Mouse (Mus musculus) CH12F3 (cell line): ENCODE measurements around the gene Zbtb17.

Experiments used
- in situ Hi-C: fragments of 300-500 bp; cut with MboI; formaldehyde crosslinking; loops from 2 replicates; pipeline ENCODE4 v1.14.3; 2020; ENCODE audit warnings: low sequenced_read_pairs

Gene Zbtb17

GRCm38 (mm10) chr4:141456193-141456938, 11.9 kb downstream of the Zbtb17 start:
- in situ Hi-C loops = no loop called here

GRCm38 (mm10) chr4:141458236-141458635, 13.8 kb downstream of the Zbtb17 start:
- in situ Hi-C loops = no loop called here

- in situ Hi-C loops = no loop called here
Observed at GRCm38 (mm10) chr4:141458888-141459287, 14.4 kb downstream of the Zbtb17 start.

GRCm38 (mm10) chr4:141459766-141460165, 15.3 kb downstream of the Zbtb17 start:
- in situ Hi-C loops = no loop called here

- in situ Hi-C loops = no loop called here
Observed at GRCm38 (mm10) chr4:141460481-141460880, 16.0 kb downstream of the Zbtb17 start.

- in situ Hi-C loops = no loop called here
Observed at GRCm38 (mm10) chr4:141461088-141461487, 16.6 kb downstream of the Zbtb17 start.

- in situ Hi-C loops = no loop called here
Observed at GRCm38 (mm10) chr4:141461576-141461975, 17.1 kb downstream of the Zbtb17 start.

- in situ Hi-C loops = no loop called here
Observed at GRCm38 (mm10) chr4:141463472-141463871, 19.0 kb downstream of the Zbtb17 start.

GRCm38 (mm10) chr4:141464722-141465121, 20.3 kb downstream of the Zbtb17 start:
- in situ Hi-C loops = no loop called here

- in situ Hi-C loops = no loop called here
Observed at GRCm38 (mm10) chr4:141465512-141466288, 21.2 kb downstream of the Zbtb17 start.

GRCm38 (mm10) chr4:141466289-141466795, 21.9 kb downstream of the Zbtb17 start:
- in situ Hi-C loops = no loop called here

- in situ Hi-C loops = no loop called here
Observed at GRCm38 (mm10) chr4:141466844-141467580, 22.6 kb downstream of the Zbtb17 start.

GRCm38 (mm10) chr4:141467581-141467927, 23.1 kb downstream of the Zbtb17 start:
- in situ Hi-C loops = no loop called here

- in situ Hi-C loops = no loop called here
Observed at GRCm38 (mm10) chr4:141468576-141468975, 24.1 kb downstream of the Zbtb17 start.

GRCm38 (mm10) chr4:141469343-141469742, 24.9 kb downstream of the Zbtb17 start:
- in situ Hi-C loops = no loop called here

GRCm38 (mm10) chr4:141471491-141471890, 27.0 kb downstream of the Zbtb17 start:
- in situ Hi-C loops = no loop called here

GRCm38 (mm10) chr4:141472641-141473321, 28.3 kb downstream of the Zbtb17 start:
- in situ Hi-C loops = no loop called here

GRCm38 (mm10) chr4:141474431-141474830, 30.0 kb downstream of the Zbtb17 start:
- in situ Hi-C loops = no loop called here

GRCm38 (mm10) chr4:141477681-141478102, 33.2 kb downstream of the Zbtb17 start:
- in situ Hi-C loops = no loop called here

GRCm38 (mm10) chr4:141478225-141478624, 33.8 kb downstream of the Zbtb17 start:
- in situ Hi-C loops = no loop called here

GRCm38 (mm10) chr4:141478794-141479193, 34.3 kb downstream of the Zbtb17 start:
- in situ Hi-C loops = no loop called here
